Mouse (Mus musculus): Measurements from ENCODE around the gene Nrxn2. TPM values are rescaled to one million over a fixed set of nuclear protein-coding genes. Genes with fewer than 3 reads are reported as not detected.
A peak's percentile ranks its signal among the peaks of the same experiment; 100 is the strongest.

Gene Nrxn2
- polyA plus RNA-seq, 1 experiment from 2014 or later = 60.6 TPM

GRCm38 (mm10) chr19:6513389-6514139, 95.0 kb downstream of the Nrxn2 start:
- no peak overlapping the region for H3K4me3 ChIP-seq (replicated peaks; ENCODE audit: low read length)
- no peak overlapping the region for H3K27ac ChIP-seq
- no peaks in the 10 kb centered on the region for H3K9me3 ChIP-seq (ENCODE audit: control insufficient read depth, low read length)
- peaks cover 92% of the 10 kb centered on the region for H3K36me3 ChIP-seq (replicated peaks; ENCODE audit: control insufficient read depth, insufficient read depth)
- ATAC-seq (ENCODE audit: low FRiP score) (no peak), DNase-seq (ENCODE audit: low spot score) (no peak)
- peaks cover 27% of the 10 kb centered on the region for H3K4me1 ChIP-seq (replicated peaks; ENCODE audit: control insufficient read depth, insufficient read depth, low read length)
- whole genome bisulfite sequencing = 10% methylated on average over 15 of the region's 15 CpGs
- H3K4me2 ChIP-seq (replicated peaks) = no peak overlapping the region
- H3K9ac ChIP-seq = no peak overlapping the region
- H3K27me3 ChIP-seq (ENCODE audit: control insufficient read depth, insufficient read depth, low read length) = no peaks in the 10 kb centered on the region

GRCm38 (mm10) chr19:6514940-6515339, 96.4 kb downstream of the Nrxn2 start:
- Histone ChIP-seq H3K9me3 (ENCODE audit: control insufficient read depth, low read length) (no peaks in the 10 kb centered on the region), H3K4me1 (replicated peaks; ENCODE audit: control insufficient read depth, insufficient read depth, low read length) (peaks cover 38% of the 10 kb centered on the region), H3K4me2 (replicated peaks) (no peak overlapping the region), H3K27me3 (ENCODE audit: control insufficient read depth, insufficient read depth, low read length) (no peaks in the 10 kb centered on the region), H3K4me3 (replicated peaks; ENCODE audit: low read length) (no peak overlapping the region), H3K27ac (no peak overlapping the region), H3K36me3 (replicated peaks; ENCODE audit: control insufficient read depth, insufficient read depth) (peaks cover 93% of the 10 kb centered on the region), H3K9ac (no peak overlapping the region)
- WGBS = 73% methylated on average over 6 of the region's 6 CpGs
- no peak for ATAC-seq (ENCODE audit: low FRiP score)
- DNase-seq (ENCODE audit: low spot score) = no peak

DNA sequence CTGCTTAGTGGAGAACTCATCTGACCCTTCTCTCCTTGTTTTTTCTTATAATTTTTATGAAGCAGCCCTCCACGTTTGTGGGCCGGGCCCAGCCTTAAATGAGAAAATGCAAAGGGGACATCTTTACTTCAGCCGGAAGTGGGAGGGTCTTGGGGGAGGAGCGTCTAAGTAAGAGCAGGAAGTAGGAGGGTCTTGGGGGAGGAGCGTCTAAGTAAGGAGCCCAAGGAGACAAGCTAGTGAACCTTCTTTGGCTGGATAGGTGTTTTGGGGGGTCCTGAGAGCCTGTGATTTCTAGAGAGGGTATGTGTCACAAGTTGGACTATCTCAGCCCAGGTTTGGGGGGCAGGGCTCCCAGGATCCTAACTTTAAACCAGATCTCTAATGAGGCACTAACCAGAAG, 96.9 kb downstream of the Nrxn2 start:
- peaks cover 92% of the 10 kb centered on the region for H3K36me3 ChIP-seq (replicated peaks; ENCODE audit: control insufficient read depth, insufficient read depth)
- no peak for DNase-seq (ENCODE audit: low spot score)
- no peaks in the 10 kb centered on the region for H3K9me3 ChIP-seq (ENCODE audit: control insufficient read depth, low read length)
- WGBS = 72% methylated on average over 5 of the region's 5 CpGs
- no peak for ATAC-seq (ENCODE audit: low FRiP score)
- H3K4me2 ChIP-seq (replicated peaks) = no peak overlapping the region
- no peak overlapping the region for H3K9ac ChIP-seq
- H3K4me3 ChIP-seq (replicated peaks; ENCODE audit: low read length) = no peak overlapping the region
- H3K4me1 ChIP-seq (replicated peaks; ENCODE audit: control insufficient read depth, insufficient read depth, low read length) = peaks cover 38% of the 10 kb centered on the region
- H3K27ac ChIP-seq = no peak overlapping the region
- H3K27me3 ChIP-seq (ENCODE audit: control insufficient read depth, insufficient read depth, low read length) = no peaks in the 10 kb centered on the region

DNA sequence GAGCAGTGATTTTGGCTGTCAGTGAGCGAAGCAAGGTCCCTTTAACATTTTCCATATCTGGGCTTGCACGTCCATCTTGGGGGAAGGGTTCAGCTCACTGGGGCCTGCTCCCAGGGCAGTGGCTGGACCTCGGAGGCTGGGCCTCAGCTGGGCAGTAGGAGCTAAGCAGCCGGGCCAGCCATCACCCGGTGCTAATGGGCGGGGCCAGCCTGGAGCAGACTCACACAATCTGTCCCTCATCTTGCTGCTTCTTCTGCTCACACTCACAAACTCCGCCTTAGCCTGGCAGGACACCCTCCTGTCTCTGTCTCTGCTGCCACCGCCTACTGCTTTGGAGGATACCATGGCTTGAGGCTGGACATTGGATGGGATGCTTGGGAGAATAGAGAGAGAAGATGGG, 97.6 kb downstream of the Nrxn2 start:
- Histone ChIP-seq H3K4me3 (replicated peaks; ENCODE audit: low read length) (no peak overlapping the region), H3K9me3 (ENCODE audit: control insufficient read depth, low read length) (no peaks in the 10 kb centered on the region), H3K27me3 (ENCODE audit: control insufficient read depth, insufficient read depth, low read length) (no peaks in the 10 kb centered on the region), H3K4me2 (replicated peaks) (no peak overlapping the region), H3K27ac (no peak overlapping the region), H3K36me3 (replicated peaks; ENCODE audit: control insufficient read depth, insufficient read depth) (peaks cover 92% of the 10 kb centered on the region), H3K4me1 (replicated peaks; ENCODE audit: control insufficient read depth, insufficient read depth, low read length) (peaks cover 38% of the 10 kb centered on the region), H3K9ac (no peak overlapping the region)
- ATAC-seq (ENCODE audit: low FRiP score) (no peak), DNase-seq (ENCODE audit: low spot score) (no peak)
- WGBS = 61% methylated on average over 8 of the region's 8 CpGs

DNA sequence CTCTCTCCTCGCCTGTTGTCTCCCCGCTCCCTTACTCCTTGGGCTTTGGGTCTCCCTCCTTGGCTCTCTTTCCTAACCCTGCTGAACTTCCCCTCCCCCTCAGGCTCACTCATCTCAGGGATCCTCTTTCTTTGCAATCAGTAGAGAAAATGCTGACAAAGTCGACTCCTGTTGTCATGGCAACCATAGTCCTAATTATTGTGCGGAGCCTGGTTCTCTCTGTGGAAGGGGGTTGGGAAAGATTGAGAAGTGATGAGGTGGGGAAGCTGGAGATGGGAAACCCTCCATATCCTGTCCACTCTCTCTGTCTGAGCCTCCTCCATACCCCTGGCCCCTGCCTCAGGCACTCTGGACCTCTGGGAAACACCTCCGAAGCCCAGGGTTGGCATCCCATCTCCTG, 100.1 kb downstream of the Nrxn2 start:
- peak; percentile 55 for ATAC-seq (ENCODE audit: low FRiP score)
- H3K4me1 ChIP-seq (replicated peaks; ENCODE audit: control insufficient read depth, insufficient read depth, low read length) = peaks cover 28% of the 10 kb centered on the region
- peak; percentile 85 for DNase-seq (ENCODE audit: low spot score)
- H3K4me3 ChIP-seq (replicated peaks; ENCODE audit: low read length) = no peak overlapping the region
- peaks cover 92% of the 10 kb centered on the region for H3K36me3 ChIP-seq (replicated peaks; ENCODE audit: control insufficient read depth, insufficient read depth)
- H3K27ac ChIP-seq = peak overlapping the region; percentile 84
- 20% methylated on average over 5 of the region's 5 CpGs for WGBS
- no peaks in the 10 kb centered on the region for H3K27me3 ChIP-seq (ENCODE audit: control insufficient read depth, insufficient read depth, low read length)
- peak overlapping the region; percentile 15 for H3K4me2 ChIP-seq (replicated peaks)
- peak overlapping the region; percentile 22; the same call in 1 of the 2 replicates for H3K9ac ChIP-seq
- H3K9me3 ChIP-seq (ENCODE audit: control insufficient read depth, low read length) = no peaks in the 10 kb centered on the region

DNA sequence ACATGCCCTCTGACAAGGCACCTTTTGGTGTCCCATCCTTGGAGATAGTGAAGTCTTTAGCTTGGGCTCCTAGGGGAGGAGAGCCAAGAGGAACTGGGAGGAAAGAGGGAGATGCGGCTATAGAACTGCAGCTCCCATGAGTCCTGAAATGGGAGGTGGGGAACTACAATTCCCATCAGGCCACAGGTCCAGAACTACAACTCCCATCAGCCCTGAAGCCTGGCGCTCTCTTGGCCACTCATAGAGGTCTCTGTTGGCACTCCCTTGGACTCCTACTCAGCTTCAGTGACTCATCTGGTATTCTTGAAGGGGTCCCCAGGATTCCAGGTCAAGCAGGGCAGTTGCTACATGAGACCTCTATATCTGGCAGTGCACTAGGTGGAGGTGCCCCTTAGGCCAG, 101.0 kb downstream of the Nrxn2 start:
- ATAC-seq (ENCODE audit: low FRiP score) = no peak
- Histone ChIP-seq H3K27ac (peak overlapping the region; percentile 84), H3K4me1 (replicated peaks; ENCODE audit: control insufficient read depth, insufficient read depth, low read length) (peaks cover 27% of the 10 kb centered on the region), H3K9me3 (ENCODE audit: control insufficient read depth, low read length) (no peaks in the 10 kb centered on the region), H3K27me3 (ENCODE audit: control insufficient read depth, insufficient read depth, low read length) (no peaks in the 10 kb centered on the region), H3K4me3 (replicated peaks; ENCODE audit: low read length) (no peak overlapping the region), H3K36me3 (replicated peaks; ENCODE audit: control insufficient read depth, insufficient read depth) (peaks cover 92% of the 10 kb centered on the region), H3K4me2 (replicated peaks) (peak overlapping the region; percentile 15; the same call in 1 of the 2 replicates), H3K9ac (0 out of 2 replicates have a peak overlapping the region, but pooled peaks have one; percentile 22)
- 51% methylated on average over 2 of the region's 2 CpGs for WGBS
- DNase-seq (ENCODE audit: low spot score) = no peak

- Histone ChIP-seq H3K36me3 (replicated peaks; ENCODE audit: control insufficient read depth, insufficient read depth) (peaks cover 91% of the 10 kb centered on the region), H3K4me3 (replicated peaks; ENCODE audit: low read length) (no peak overlapping the region), H3K27me3 (ENCODE audit: control insufficient read depth, insufficient read depth, low read length) (no peaks in the 10 kb centered on the region), H3K9me3 (ENCODE audit: control insufficient read depth, low read length) (no peaks in the 10 kb centered on the region), H3K4me1 (replicated peaks; ENCODE audit: control insufficient read depth, insufficient read depth, low read length) (peaks cover 27% of the 10 kb centered on the region), H3K27ac (no peak overlapping the region), H3K9ac (no peak overlapping the region), H3K4me2 (replicated peaks) (no peak overlapping the region)
- no peak for DNase-seq (ENCODE audit: low spot score)
- ATAC-seq (ENCODE audit: low FRiP score) = no peak
- WGBS = 89% methylated on average over 3 of the region's 3 CpGs
Measured at GRCm38 (mm10) chr19:6521630-6522029, 103.1 kb downstream of the Nrxn2 start.

DNA sequence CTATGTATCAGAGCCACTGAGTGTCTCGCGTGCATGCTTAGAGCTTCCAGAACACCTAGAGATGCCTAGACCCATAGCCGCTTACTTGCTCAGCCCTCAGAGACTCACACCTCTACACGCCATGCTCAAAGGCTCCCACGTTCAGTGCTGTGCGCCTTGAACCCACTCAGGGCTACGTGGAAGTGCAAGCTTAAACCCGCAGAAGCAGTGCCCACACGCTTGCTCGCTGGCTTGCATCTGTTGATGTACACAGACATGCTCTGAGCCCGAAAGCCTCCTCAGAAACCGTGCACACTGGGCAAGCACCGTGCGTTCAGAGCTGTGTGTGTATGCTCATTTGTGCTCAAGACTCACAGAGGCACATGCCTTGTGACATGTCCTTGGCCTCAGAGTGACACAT, 103.8 kb downstream of the Nrxn2 start:
- peaks cover 24% of the 10 kb centered on the region for H3K4me1 ChIP-seq (replicated peaks; ENCODE audit: control insufficient read depth, insufficient read depth, low read length)
- no peak overlapping the region for H3K27ac ChIP-seq
- H3K27me3 ChIP-seq (ENCODE audit: control insufficient read depth, insufficient read depth, low read length) = no peaks in the 10 kb centered on the region
- WGBS = 92% methylated on average over 14 of the region's 14 CpGs
- H3K9me3 ChIP-seq (ENCODE audit: control insufficient read depth, low read length) = no peaks in the 10 kb centered on the region
- no peak overlapping the region for H3K9ac ChIP-seq
- H3K4me2 ChIP-seq (replicated peaks) = no peak overlapping the region
- peaks cover 91% of the 10 kb centered on the region for H3K36me3 ChIP-seq (replicated peaks; ENCODE audit: control insufficient read depth, insufficient read depth)
- DNase-seq (ENCODE audit: low spot score) (no peak), ATAC-seq (ENCODE audit: low FRiP score) (no peak)
- no peak overlapping the region for H3K4me3 ChIP-seq (replicated peaks; ENCODE audit: low read length)

GRCm38 (mm10) chr19:6525023-6525422, 106.5 kb downstream of the Nrxn2 start:
- no peak for ATAC-seq (ENCODE audit: low FRiP score)
- Histone ChIP-seq H3K4me3 (replicated peaks; ENCODE audit: low read length) (no peak overlapping the region), H3K9ac (no peak overlapping the region), H3K4me2 (replicated peaks) (no peak overlapping the region), H3K27ac (no peak overlapping the region), H3K4me1 (replicated peaks; ENCODE audit: control insufficient read depth, insufficient read depth, low read length) (peaks cover 10% of the 10 kb centered on the region; the same call in 1 of the 2 replicates), H3K36me3 (replicated peaks; ENCODE audit: control insufficient read depth, insufficient read depth) (peaks cover 75% of the 10 kb centered on the region), H3K27me3 (ENCODE audit: control insufficient read depth, insufficient read depth, low read length) (no peaks in the 10 kb centered on the region), H3K9me3 (ENCODE audit: control insufficient read depth, low read length) (no peaks in the 10 kb centered on the region)
- DNase-seq (ENCODE audit: low spot score) = no peak
- WGBS = 79% methylated on average over 4 of the region's 4 CpGs
